Mouse (Mus musculus): ENCODE measurements at regions not wholly inside any gene's neighbourhood (a gene's known extent, or its start where the extent isn't known, plus 50 kb on each side); places are given as distances from the start of the nearest gene placed in this dataset.

- intact Hi-C loops (cut with DNase I), result no loop called here
- no peak for DNase-seq
Observed at GRCm38 (mm10) chr8:87282511-87282910, 189.9 kb downstream of the Cbln1 start.

- DNase-seq, result no peak
- intact Hi-C loops (cut with DNase I), result no loop called here
Observed at GRCm38 (mm10) chr8:87273328-87273727, 199.1 kb downstream of the Cbln1 start.

- intact Hi-C loops (cut with DNase I), result no loop called here
- no peak for DNase-seq
Observed at GRCm38 (mm10) chr8:87270525-87271187, 201.8 kb downstream of the Cbln1 start.

DNA sequence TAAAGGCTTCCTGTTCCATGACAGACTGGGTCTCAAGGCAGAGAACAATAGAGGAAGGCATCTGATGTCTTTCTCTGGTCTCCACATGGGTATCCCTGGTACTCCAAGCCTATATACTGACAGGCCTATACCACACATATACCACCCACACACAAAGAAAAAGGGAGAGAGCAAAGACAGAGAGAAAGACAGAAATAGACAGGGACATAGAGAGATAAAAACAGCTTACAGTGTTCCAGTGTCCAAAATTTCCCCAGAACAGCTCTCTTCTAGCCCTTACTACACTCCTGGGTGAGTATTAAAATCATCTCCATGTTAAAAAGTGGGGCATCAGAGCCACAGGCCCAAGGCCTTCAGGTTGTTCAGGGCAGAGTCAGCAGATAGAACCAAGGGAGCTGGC, 204.2 kb downstream of the Cbln1 start:
- intact Hi-C loops (cut with DNase I), result no loop called here
- DNase-seq, result no peak

DNA sequence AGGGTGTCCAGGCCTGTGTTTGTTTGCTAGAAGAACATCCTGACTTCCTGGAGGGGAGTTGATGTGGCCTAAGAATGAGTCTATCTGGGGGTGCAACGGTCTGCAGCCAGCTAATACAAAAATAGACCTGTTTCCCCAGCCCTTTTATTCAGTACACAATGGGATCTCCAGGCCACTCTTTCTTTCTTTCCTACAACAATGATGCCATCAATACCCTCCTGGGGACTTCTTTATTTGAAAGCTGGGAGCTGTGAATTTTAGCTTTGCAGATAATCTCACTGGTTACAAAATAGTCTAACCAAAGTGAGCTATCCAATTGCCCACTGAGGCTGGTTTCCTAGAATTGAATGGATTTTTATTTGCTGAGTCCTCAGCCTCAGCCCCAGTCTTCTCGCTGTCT, 207.4 kb downstream of the Cbln1 start:
- no peak for DNase-seq
- intact Hi-C loops (cut with DNase I), result no loop called here

GRCm38 (mm10) chr8:87260305-87260704, 212.1 kb downstream of the Cbln1 start:
- no peak for DNase-seq
- intact Hi-C loops (cut with DNase I), result no loop called here

DNA sequence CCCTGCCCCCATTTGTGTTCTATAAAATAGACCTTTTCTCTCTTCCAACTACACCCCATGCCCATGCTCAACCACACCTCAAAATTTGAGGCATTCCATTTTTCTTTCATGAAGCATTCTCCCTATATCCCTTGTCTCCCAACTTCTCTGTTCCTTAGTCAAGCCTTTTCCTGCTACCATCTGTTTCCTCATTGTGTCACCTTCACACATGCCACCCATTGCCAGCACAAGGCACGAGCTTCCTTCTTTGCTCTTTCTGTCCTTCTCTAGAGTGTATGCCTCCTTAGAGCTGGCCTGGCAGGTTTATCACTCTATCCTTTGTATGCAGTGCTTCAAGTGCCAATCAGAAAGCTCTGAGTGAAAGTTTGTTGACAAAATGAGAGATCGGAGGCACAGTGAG, 229.7 kb downstream of the Cbln1 start:
- intact Hi-C loops (cut with DNase I), result no loop called here
- DNase-seq, result no peak

GRCm38 (mm10) chr8:87237181-87237580, 235.2 kb downstream of the Cbln1 start:
- intact Hi-C loops (cut with DNase I), result no loop called here
- DNase-seq, result no peak

- DNase-seq, result no peak
- intact Hi-C loops (cut with DNase I), result no loop called here
Observed at GRCm38 (mm10) chr8:87236438-87236837, 236.0 kb downstream of the Cbln1 start.

- intact Hi-C loops (cut with DNase I), result no loop called here
- no peak for DNase-seq
Observed at GRCm38 (mm10) chr8:87235341-87236075, 236.9 kb downstream of the Cbln1 start.

GRCm38 (mm10) chr8:87234336-87234735, 238.1 kb downstream of the Cbln1 start:
- no peak for DNase-seq
- intact Hi-C loops (cut with DNase I), result no loop called here

DNA sequence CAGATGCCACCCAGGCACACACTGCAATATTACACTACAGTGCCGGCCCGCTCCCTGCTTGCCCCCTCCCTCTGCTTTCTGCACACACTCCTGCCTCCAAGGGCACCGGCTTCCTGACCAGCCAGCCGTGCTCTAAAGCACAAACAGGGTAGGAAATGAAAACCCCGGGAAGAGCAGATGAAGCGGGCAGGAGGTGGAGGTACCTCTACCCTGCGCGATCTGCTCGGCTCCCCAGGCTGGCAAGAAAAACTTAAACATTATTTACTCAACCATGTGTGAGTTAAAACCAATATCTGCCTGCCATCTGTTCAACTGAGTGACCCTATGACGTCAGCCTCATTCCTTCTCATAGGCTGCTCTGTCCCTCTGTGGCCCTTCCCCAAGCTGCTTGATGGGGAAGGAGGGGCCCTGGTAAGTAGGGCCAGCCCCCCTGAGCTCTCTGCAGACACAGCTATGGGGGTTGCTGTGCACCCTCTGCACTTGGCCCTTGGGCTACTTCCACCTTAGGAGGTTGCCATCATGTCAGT, 238.5 kb downstream of the Cbln1 start:
- intact Hi-C loops (cut with DNase I), result no loop called here
- no peak for DNase-seq

- intact Hi-C loops (cut with DNase I), result no loop called here
Observed at GRCm38 (mm10) chr8:87231762-87232161, 240.6 kb downstream of the Cbln1 start.

DNA sequence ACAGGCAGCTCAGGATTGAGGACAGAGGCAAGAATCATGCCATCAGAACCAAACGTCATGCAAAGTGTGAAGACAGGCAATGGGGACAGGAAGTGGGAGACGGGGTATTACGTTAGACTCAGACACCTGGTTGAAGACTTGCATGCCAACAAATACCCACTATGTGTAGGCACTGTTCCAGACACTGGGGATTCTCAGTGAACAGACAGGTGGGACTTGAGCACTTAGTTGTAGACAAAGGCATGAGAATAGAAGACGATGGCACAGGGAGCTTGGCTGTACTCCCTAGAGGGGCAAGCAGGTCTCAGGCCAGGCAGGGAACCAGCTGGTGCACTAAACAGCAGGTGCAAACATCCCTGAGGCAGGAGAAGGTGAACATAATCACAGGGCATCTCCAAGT, 242.3 kb downstream of the Cbln1 start:
- DNase-seq, result no peak
- intact Hi-C loops (cut with DNase I), result no loop called here

More at GRCm38 (mm10) chr8:87231762-87232161, 240.6 kb downstream of the Cbln1 start:
- DNase-seq, result no peak

GRCm38 (mm10) chr8:87229182-87229581, 243.2 kb downstream of the Cbln1 start:
- no peak for DNase-seq
- intact Hi-C loops (cut with DNase I), result no loop called here

DNA sequence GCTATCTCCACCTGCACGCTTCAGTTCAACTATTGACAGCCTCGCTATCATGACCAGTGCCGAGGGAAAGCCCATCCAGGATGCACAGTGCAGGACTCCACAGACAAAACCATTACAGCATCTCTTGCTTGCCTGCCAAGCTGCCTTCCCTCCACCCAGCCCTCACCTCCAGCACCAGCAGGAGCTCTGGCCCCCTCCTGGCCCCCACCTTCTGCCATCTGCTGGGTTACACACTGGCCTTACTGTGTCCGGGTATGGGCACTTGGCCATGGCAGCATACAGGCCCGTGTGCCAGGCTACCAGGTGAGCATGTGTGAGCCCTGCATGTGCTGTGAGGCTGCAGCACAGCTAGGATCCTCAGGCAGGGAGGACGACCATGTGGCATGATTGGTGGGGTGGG, 243.6 kb downstream of the Cbln1 start:
- DNase-seq, result no peak
- intact Hi-C loops (cut with DNase I), result no loop called here

DNA sequence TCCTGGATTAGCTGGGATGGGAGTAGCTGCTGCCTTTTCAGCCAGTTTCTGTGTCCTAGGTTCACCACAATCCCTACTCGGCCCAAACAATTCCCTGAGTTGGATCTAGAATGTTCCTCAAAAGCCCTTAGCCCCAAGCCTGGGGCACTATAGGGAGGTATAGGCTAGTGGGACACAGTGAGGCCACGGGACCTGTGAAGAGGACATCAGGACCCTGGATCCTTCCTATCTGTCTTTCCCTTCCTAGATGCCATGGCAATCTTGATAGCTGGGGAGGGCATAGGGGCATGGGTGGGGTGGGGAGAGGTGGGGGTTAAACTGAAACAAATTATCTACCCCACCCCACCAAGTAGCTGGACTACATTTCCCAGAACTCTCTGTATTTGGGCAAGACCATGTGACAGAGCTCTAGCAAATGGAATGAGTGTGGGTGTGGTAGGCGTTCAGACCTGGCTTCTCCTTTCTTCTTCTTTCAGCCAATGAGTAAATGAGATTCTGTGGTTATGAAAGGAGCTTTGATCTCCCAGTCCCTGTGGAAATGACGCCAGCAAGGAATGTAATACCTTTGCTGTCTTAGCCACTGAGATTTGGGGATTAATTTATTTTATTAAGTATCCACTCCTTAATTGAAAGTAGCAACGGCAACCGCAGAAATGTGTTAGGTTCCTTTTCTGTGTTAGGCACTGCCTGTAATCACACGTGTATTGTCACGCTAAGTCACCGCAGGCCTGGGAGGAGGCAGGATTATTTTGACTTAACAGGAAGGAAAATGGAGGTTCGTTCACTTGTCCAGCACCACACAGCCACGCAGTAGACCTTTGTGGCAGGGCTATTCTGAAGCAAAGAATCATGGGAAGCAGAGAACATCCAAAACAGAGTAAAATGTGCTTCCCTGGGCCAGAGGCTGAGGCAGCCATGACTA, 246.6 kb downstream of the Cbln1 start:
- DNase-seq, result no peak
- intact Hi-C loops (cut with DNase I), result no loop called here

DNA sequence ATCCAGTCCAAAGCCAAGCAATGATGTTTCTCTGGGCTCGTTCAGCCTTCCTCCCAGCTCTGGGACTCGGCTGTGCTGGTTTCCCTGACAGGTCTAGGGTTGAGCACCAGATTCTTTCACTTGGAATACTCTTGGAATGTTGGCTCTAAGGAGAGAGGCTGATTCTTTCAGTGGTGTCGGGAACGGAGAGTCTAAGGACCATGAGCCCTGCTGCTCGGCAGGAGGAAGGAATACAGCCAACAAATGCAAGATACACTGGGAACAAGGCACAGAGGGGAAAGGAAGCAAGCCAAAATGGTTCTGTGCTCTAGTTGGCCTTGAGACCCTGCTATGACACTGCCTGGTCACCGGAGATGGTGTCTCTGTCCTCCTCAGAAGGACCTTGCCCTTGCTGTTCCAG, 251.8 kb downstream of the Cbln1 start:
- DNase-seq, result no peak
- intact Hi-C loops (cut with DNase I), result loop anchor here (5.0 kb wide), 1 partner anchor 317 kb away; no protein-coding TSS in a partner anchor

DNA sequence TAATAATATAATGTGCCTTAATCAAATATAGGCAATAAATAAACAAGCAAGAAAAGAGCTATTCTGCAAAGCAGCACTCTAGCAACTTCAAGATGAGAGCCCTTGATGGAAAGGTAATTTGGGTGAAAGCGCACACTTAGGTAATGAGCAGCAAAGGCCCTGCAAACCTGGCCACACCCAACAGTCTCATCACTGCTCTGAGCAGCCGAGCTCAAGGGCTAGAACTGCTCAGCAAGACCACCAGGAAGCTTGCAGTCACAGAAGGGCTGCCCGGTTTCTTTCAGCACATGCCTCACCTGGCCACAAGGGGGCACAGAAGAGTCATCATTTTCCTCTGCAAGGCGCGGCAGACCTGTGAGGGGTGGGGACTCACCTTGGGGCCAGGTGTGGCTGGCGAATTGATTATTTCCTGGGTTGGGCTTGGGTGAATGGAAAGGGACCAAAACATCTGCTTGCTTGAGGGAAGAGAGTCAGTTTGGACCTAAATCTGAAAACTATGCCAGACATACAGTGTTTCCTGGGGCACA, 253.4 kb downstream of the Cbln1 start:
- intact Hi-C loops (cut with DNase I), result loop anchor here (5.0 to 10.0 kb wide), 2 partner anchors 256 to 287 kb away; partner anchors contain the start of gene Cbln1
- no peak for DNase-seq

DNA sequence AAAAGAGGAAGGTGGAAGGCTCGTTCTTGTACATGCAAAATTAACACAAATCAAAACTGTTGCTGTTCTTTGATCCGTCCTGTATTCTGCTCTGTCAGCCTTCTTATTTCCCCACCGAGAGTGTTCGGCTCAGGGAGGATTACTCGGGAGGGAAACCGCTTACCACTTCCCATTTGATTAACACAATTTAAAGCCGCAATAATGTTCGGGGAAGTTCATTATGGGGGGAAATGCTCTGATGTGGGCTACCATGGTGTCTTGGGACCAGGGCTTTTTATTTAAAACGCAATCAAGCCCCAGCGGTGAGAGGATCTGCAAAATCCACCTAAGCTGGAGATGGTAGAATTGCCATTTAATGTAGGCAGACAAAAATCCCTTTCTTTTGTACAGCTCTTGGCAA, 257.4 kb downstream of the Cbln1 start:
- no peak for DNase-seq
- intact Hi-C loops (cut with DNase I), result loop anchor here (5.0 to 10.0 kb wide), 2 partner anchors 260 to 283 kb away; partner anchors contain the start of gene Cbln1
